Mouse (Mus musculus) stomach, postnatal 0 days (tissue): Measurements from ENCODE around the gene Brox.

ENCODE experiments used
- CTCF ChIP-seq: IDR thresholded peaks from 2 replicates; pipeline ENCODE4 v1.5.1; 2016; ENCODE audit warnings: antibody characterized with exemption, low read depth, mild to moderate bottlenecking, moderate library complexity
- EP300 ChIP-seq: optimal IDR thresholded peaks from 2 replicates; pipeline ENCODE3; 2016; ENCODE audit warnings: antibody characterized with exemption

DNA sequence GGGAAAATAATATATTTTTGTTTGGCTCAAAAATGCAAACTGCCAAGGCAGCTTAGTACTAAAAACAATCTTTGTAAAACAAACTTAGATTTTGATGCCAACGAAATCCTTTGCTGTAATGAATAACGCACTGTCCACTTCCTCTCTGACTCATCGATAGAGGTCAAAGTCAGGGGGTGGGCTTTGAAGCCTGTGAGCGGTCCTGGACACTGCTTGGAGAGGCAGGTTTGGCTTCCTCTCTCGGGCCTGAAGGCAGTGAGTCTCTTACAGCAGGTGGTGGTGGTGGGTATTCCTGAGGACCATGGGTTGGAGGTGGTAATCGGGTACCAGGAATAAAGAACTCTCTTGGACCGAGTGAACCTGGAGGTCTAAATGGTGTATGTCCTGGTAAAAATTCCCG lies 30.1 kb upstream of the Brox start:
- TF ChIP-seq CTCF, result no peak
- no peak for TF ChIP-seq EP300
